Mouse (Mus musculus): ENCODE measurements around the gene Speer4d. TPM values are rescaled to one million over a fixed set of nuclear protein-coding genes. Genes with fewer than 3 reads are reported as not detected.
"Not testable (repeated sequence)": the region's sequence is repeated elsewhere in the genome, so short reads cannot be mapped to it uniquely, and the experiment has no call there.

Speer4d gene
- total RNA-seq (2021) = not detected
- long read RNA-seq, experiment 1 = 0 reads
- long read RNA-seq, experiment 2 = 0 reads

DNA sequence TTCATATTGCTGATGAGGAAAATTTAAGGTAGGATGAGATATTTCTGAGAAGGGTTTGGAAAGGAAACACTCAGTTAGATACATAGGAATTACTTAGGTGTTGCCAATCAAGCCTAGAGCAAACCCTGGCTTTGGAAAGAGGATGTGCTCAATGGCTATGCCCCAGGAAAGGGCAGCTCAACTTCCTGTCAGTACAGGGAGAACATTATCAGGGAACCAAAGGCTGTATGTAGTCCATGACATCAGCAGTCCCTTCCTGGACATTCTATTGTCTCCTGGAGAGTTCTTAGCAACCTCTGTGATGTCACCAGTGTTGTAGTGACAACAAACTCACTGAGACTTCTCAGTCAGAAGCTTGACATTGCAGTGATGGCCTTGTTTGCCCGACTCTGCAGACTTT, at the start of gene Speer4d:
Gene Speer4d (plus strand): TSS at position 301 of the 400 bp plus-strand sequence.
- not testable (repeated sequence) for DNase-seq

DNA sequence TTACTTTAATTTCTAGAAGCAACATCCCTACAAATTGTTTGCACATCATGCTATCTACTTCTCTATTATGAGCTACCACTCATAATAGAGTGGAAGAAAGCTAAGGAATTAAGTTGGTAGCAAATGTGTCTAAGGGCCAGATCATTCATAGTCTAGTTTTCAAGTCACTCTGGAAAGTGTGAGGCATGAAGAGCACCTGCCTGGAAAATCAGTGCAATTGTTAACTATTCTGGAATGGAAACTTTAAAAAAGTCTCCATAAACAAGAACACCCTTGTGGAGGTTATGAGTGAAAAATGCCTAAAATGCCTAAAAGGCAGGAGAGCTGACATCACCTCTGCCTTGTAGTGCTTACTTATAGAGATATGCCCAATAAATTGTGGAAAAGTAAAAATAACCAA, 45.1 kb upstream of the Speer4d start:
- not testable (repeated sequence) for DNase-seq

DNA sequence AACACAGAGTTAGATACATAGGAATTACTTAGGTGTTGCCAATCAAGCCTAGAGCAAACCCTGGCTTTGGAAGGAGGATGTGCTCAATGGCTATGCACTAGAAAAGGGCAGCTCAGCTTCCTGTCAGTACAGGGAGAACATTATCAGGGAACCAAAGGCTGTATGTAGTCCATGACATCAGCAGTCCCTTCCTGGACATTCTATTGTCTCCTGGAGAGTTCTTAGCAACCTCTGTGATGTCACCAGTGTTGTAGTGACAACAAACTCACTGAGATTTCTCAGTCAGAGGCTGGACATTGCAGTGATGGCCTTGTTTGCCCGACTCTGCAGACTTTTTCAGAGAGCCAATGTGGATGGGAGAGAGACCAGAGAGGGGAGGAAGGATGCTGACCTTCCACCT, 41.8 kb upstream of the Speer4d start, which contains the start of gene Gm21083:
Gene Gm21083 (plus strand): TSS at position 301 of the 400 bp plus-strand sequence.
- DNase-seq = not testable (repeated sequence)

DNA sequence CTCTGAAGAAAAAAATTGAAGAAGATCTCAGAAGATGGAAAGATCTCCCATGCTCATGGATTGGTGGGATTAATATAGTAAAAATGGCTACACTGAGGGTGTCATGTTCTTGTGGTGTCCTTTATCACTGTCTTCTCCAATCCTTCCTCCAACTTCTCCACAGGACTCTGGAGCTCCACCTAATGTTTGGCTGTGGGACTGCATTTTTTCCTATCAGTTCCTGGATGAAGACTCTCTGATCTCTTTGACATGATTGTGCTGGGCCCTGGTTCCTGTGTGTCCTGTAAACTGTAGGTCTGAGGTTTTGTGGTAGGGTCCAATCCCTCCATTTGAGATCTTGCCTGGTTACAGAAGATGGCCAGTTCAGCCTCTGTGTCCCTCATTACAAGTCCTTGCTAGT, 32.5 kb upstream of the Speer4d start:
- DNase-seq = peak; percentile 26 to 47

DNA sequence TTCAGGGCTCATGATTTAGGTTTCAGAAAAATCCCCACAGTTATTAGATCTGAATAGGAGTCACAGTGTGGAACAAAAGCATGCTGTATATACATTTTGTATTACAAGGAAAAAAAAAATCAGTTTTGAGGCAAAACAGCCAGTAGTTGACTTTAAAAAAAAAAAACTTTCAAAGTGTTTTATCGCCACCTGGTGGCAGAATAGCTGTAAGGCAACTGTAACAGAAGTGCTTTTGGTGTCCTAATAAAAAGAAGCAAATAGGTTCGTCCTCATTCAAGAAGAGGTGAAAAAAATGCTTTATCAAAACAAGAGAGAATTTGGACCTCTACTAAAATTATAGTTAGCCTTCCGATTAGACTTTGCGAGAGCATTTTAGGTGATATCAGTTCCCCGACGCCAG, 30.6 kb upstream of the Speer4d start:
- DNase-seq = not testable (repeated sequence)

DNA sequence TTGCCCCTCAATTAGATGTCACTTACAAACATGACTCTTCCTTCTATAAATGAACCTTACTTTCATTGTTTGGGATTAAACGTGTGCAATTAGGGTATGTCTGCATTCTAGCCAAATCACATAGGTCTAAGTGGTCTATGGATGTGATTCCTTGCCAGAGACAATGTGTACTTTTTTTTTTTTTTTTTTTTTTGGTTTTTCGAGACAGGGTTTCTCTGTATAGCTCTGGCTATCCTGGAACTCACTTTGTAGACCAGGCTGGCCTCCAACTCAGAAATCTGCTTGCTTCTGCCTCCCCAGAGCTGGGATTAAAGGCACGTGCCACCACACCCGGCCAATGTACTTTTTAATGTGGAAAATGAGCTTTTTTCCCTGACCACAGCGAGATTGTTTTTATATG, 28.2 kb upstream of the Speer4d start:
- not testable (repeated sequence) for DNase-seq

DNA sequence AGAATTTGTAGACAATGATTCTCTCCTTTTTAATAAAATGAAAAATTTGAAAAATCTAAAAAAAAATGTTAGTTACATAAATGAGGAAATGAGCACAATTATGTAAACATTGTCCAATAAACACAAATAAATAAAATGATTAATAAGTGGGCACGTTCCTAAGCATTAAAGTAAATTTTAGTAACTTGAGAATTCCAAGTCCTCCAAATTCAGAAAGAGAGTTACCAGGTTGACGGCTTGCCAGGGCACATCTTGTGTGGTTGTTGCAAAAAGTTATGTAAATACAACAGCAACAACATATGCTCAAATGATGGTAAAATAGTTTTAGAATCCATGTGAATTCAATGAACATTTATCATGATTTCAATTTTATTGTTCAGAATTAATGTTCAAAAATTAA, 27.3 kb upstream of the Speer4d start:
- DNase-seq = not testable (repeated sequence)

DNA sequence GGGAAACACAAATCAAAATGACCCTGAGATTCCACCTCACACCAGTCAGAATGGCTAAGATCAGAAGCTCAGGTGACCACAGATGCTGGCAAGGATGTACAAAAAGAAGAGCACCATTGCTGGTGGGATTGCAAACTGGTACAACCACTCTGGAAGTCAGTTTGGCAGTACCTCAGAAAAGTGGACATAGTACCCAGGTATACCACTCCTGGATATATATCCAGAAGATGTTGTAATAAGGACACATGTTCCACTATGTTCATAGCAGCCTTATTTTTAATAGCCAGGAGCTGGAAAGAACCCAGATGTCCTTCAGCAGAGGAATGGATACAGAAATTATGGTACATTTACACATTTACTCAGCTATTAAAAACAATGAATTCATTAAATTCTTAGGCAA, 20.0 kb upstream of the Speer4d start:
- DNase-seq = not testable (repeated sequence)

DNA sequence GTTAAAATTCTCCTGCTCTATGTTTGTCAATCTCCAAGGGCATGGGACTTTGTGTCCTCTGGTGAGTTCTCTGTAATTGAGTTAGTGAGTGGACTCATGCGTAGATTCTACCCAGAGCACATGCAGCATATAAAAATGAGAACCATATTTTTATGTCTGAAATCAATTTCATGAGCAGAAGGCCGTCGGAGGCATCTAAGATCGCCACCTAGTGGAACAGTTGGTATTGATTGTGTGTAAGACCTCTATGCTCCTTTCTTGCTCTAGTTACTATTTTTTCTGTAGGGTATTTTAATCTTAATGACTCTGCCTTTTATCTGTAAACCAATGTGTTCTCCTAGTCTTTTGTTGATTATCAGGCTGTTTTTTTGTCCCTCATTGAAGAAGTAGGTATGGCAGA, 18.5 kb upstream of the Speer4d start:
- peak; percentile 5 to 10 for DNase-seq

DNA sequence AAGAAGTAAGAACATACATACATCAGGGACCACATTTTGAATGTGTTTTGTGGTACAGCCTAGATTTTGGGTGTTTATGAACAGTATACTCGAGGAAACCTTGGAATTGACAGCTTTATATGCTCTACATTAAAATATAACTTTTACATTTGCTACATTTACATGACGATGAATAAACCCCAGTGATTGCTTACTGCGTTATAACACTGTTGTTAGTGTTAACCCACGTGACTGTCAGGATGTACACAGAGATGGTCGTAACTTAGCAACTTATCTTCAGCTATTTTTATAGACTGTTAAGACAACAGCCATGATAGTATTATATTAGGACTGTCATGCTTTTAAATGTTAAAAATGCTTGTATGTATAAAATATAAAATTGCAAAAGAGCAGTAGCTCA, 17.4 kb upstream of the Speer4d start:
- not testable (repeated sequence) for DNase-seq

DNA sequence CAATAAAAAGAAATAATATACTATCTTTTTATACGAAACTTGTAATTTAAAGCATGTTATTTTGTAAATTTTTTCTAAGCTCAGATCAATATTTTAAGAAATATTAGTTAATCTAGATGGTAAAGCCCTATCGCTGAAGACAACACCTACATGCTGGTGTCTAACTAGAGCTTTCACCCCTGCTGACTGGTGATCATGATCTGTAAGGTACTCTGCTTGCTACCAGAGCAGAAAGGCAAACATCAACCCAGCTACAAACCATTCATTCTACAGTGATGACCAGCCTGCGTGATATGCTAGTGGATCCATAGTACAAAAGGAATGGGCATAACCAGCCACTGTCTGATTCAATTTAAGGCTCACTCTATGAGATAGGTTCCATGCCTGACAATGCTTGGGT, 16.9 kb upstream of the Speer4d start:
- not testable (repeated sequence) for DNase-seq

DNA sequence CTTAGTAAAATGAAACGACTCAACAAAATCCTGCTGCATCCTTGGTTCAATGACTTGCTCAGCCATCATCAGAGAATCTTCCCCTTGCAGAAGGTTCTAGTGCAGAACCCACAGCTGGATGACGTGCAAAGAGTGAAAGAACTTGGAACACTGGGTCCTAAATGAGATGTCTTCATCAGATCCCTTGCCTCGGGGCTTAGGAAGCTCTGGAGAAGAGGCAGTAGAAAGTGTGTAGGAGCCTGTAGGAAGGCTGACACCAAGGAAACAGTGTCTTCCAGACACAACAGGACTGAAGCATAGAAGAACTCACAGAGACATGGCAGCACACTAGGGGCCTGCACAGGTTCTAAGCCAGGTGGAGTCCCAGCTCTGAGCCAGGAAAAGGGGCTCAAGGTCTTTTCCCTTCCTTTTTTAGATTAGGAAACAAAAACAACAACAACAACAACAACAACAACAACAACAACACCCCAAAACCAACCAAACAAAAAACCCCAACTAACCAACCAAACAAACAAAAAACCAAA, 16.4 kb upstream of the Speer4d start:
- not testable (repeated sequence) for DNase-seq

DNA sequence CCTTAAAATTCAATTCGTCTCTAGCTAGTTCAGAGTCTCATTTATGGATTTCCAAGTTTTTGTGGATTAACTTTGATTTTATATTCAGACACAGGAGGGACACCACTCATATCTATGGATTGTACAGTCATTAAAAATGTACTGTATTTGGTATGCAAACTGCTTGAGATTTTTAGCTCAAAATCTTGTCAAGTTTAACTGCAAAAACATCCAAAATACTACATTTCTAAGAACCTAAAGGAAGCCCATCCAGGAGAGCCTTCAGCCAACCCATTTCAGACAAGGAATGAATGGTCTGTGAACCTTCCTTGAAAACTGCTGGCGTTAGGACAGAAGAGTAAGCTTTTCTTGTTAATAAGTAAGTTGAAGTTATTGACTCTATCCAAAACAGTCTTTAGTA, 15.9 kb upstream of the Speer4d start:
- DNase-seq = not testable (repeated sequence)

DNA sequence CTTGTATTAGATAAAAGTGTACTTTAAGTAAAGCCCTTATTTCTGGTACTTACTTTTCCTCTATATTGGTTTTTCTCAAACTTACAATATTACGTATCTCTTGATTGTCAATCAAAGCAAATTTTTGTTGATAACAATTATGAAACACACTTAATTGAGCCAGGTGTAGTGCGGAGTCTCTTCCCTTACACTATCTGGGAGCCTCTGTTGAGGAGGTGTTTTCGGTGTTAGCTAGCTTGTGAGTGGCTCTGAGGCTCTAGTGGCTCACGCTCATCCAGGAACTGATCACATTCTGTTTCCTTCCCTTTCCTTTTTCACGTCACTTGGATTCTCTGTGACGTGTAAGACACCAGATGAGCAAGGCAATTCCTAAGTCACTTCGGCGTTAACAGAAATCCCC, 15.3 kb upstream of the Speer4d start:
- DNase-seq = not testable (repeated sequence)

DNA sequence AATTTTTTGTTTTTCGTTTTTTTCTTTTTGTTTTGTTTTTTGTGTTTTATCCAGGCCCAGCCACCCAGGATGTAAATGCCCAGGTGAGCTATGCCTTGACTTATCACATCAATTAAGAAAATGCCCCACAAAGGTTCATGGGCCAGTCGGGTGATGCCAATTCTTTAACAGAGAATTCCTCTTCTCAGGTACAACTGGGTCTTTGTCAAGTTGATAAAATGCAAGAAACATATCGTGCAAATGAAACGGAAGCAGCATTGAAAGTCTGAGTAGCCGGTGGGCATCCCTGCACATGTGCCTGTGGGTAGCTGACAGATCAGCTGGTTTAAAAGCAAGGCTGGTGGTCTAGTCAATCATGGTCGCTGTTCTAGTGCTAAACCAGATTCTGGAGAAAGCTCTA, 12.2 kb upstream of the Speer4d start:
- not testable (repeated sequence) for DNase-seq

DNA sequence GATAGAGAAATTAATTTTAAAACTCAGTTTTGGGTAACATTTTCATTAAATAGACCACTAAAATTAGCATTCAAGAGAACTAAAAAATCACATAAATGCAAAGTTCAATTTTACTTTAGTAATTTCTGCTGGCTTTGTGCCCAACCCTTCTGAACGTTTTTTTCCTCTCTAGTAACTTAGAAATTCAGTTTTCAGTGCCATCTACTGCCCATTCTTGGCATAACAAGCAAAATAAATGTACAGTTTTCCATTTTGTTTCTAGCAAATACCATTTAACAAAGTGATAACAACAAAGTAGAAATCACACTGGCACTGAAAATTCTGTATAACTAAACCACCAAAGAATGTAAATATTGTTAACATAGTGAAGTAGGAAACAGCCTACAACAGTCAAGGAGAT, 8.2 kb upstream of the Speer4d start:
- not testable (repeated sequence) for DNase-seq

DNA sequence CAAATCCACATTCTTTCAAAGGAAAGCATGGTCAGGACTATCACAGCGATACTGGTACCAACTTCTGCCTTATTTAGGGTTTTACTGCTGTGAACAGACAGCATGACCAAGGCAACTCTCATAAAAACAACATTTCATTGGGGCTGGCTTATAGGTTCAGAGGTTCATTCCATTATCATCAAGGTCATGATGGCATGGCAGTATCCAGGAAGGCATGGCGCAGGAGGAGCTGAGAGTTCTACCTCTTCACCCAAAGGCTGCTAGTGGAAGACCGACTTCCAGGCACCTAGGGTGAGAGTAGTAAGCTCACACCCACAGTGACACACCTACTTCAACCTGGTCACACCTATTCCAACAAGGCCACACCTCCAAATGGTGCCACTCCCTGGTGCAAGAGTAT, 2.7 kb upstream of the Speer4d start:
- DNase-seq = not testable (repeated sequence)

DNA sequence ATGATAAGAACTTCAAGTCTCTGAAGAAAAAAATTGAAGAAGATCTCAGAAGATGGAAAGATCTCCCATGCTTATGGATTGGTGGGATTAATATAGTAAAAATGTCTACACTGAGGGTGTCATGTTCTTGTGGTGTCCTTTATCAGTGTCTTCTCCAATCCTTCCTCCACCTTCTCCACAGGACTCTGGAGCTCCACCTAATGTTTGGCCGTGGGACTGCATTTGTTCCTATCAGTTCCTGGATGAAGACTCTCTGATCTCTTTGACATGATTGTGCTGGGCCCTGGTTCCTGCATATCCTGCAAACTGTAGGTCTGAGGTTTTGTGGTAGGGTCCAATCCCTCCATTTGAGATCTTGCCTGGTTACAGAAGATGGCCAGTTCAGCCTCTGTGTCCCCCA, 9.3 kb downstream of the Speer4d start:
- DNase-seq = peak; percentile 44 to 48

DNA sequence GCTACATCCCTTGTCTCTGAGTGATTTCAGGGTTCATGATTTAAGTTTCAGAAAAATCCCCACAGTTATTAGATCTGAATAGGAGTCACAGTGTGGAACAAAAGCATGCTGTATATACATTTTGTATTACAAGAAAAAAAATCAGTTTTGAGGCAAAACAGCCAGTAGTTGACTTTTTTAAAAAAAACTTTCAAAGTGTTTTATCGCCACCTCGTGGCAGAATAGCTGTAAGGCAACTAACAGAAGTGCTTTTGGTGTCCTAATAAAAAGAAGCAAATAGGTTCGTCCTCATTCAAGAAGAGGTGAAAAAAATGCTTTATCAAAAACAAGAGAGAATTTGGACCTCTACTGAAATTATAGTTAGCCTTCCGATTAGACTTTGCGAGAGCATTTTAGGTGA, 11.2 kb downstream of the Speer4d start:
- not testable (repeated sequence) for DNase-seq

DNA sequence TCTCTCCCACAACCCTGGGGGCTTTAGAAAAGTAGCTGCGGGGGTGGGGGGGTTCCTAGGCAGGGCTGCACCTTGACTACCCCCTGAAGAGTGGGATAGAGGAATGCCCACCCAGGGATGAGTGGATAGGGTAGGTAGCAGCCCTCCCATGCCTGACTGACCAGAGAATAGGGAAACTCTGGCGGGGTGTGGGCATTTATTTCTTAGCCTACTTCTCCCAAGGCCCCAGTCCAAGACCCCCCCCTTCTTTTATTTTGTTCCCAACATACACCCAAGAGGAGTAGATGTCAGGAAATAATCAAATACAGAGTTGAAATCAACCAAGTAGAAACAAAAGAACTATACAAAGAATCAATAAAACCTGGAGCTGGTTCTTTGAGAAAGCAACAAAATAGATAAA, 18.8 kb downstream of the Speer4d start:
- not testable (repeated sequence) for DNase-seq

DNA sequence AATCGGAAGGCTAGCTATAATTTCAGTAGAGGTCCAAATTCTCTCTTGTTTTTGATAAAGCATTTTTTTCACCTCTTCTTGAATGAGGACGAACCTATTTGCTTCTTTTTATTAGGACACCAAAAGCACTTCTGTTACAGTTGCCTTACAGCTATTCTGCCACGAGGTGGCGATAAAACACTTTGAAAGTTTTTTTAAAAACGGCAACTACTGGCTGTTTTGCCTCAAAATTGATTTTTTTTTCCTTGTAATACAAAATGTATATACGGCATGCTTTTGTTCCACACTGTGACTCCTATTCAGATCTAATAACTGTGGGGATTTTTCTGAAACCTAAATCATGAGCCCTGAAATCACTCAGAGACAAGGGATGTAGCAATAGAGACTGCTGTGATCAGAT, 26.8 kb downstream of the Speer4d start:
- DNase-seq = not testable (repeated sequence)

DNA sequence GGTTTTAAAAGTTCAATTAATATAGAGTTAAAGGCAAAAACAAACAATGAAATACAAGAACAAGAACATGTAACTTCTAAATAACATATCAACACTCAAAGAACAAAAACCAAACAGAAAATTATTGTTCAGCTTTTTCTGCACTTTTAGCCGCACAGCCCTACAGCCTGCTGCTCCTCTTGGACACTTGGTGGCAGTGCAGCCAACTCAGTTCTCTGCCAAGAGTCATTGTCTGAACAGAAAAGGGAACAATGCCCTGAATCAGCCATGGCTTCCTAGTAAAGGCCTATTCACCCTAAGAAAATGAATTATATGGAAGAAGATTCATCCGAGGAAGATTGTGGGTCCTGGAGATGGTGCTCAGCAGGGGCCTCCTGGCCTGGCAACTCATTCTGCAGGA, 33.5 kb downstream of the Speer4d start:
- DNase-seq = peak in 1 of 2 experiments; percentile 7

DNA sequence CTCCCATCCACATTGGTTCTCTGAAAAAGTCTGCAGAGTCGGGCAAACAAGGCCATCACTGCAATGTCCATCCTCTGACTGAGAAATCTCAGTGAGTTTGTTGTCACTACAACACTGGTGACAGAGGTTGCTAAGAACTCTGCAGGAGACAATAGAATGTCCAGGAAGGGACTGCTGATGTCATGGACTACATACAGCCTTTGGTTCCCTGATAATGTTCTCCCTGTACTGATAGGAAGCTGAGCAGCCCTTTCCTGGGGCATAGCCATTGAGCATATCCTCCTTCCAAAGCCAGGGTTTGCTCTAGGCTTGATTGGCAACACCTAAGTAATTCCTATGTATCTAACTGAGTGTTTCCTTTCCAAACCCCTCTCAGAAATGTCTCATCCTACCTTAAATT, 38.1 kb downstream of the Speer4d start, which contains the start of gene 4930572O03Rik:
Gene 4930572O03Rik (minus strand): TSS at position 101 of the 400 bp plus-strand sequence.
- DNase-seq = not testable (repeated sequence)

DNA sequence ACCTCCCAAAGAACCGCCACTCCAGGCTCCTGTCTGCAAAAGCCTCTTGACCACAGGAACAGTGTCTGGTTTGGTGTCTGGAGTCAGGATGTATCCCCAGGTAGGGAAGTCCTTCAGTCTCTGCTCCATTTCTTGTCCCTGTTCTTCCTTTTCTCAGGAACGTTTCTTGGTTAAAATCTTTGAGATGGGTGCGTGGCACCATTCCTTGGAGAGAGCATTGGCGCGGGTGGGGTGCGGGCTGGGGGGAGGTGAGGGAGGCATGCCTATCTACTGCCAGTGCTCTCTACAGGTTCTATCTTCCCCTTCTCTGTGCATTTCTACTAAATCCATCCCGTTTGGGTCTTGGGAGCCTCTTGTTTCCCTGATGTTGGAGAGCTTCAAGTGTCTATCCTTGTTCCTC, 45.0 kb downstream of the Speer4d start:
- not testable (repeated sequence) for DNase-seq

All from adrenal gland, postnatal 36 days (tissue).